Mouse (Mus musculus): Measurements from ENCODE around the gene St3gal4.

St3gal4 gene

GRCm38 (mm10) chr9:35007697-35008341, 111.2 kb downstream of the St3gal4 start:
- no peak for DNase-seq (ENCODE audit: low spot score)

- no peak for DNase-seq (ENCODE audit: low spot score)
Measured at GRCm38 (mm10) chr9:35004113-35004512, 115.0 kb downstream of the St3gal4 start.

DNA sequence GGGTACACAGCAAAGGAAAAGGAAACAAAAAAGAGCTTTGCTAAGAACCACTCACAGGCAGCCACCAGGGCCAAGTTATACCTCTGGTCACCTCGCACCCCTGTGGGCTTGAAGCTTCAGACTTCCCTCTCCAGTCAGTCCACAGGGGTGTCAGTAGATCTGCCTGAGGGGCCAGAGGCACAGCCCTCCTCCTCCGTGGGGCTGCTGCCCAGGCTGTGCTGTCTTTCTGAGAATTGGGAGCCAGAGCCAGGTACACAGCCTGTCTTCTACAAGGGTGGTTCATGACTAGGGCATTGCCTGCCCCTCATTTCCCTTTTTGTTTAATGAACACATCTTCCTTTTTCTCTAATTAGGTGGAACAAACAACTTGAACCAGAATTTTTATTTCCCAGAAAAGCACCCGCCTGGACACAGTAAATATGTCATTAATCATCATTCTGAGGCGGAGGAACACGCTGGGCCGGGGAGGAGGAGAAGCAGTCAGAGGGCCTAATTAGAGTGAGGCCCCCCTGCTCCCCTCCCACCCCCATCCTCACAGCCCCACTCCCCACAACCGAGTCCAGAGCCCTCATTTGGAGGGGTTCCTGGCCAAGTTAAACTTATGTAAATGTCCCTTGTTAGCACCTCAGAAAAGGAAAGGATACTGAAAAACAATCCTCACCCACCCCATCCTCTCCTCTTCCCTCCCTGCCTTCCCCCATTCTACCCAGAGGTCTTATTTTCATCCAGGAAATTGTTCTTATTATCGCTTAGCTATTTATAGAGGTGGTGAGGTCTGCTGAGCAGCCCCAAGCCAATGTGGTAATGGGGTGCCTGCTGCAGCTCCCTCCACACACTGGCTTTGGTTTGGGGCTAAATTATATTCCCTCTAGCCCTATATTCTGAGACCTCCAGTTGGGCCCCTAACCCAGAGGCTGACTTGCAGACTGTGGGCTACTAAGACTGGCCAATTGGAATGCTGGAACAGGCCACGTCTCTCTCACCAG, 120.9 kb downstream of the St3gal4 start:
- no peak for DNase-seq (ENCODE audit: low spot score)
